Mouse (Mus musculus) olfactory bulb, adult 2 months (tissue): ENCODE measurements at regions not wholly inside any gene's neighbourhood (a gene's known extent, or its start where the extent isn't known, plus 50 kb on each side); places are given as distances from the start of the nearest gene placed in this dataset.

Experiments used
- CTCF ChIP-seq: fragments of 200-500 bp; IDR thresholded peaks from 2 replicates; pipeline ENCODE4 v1.5.1; 2012; ENCODE audit warnings: low read depth, mild to moderate bottlenecking, low read length, moderate library complexity; ENCODE audit not compliant: insufficient read depth
- POLR2A ChIP-seq: fragments of 200-500 bp; IDR thresholded peaks from 2 replicates; pipeline ENCODE4 v1.6.1; 2012; ENCODE audit warnings: mild to moderate bottlenecking, low read depth, low read length, moderate library complexity; ENCODE audit not compliant: insufficient read depth

- TF ChIP-seq CTCF (no peak), POLR2A (no peak)
Measured at GRCm38 (mm10) chr12:104580796-104581195, 107.7 kb upstream of the Gsc start.
